Mouse (Mus musculus): ENCODE measurements around the gene Gm49373.
A peak's percentile ranks its signal among the peaks of the same experiment; 100 is the strongest.

The Gm49373 gene

DNA sequence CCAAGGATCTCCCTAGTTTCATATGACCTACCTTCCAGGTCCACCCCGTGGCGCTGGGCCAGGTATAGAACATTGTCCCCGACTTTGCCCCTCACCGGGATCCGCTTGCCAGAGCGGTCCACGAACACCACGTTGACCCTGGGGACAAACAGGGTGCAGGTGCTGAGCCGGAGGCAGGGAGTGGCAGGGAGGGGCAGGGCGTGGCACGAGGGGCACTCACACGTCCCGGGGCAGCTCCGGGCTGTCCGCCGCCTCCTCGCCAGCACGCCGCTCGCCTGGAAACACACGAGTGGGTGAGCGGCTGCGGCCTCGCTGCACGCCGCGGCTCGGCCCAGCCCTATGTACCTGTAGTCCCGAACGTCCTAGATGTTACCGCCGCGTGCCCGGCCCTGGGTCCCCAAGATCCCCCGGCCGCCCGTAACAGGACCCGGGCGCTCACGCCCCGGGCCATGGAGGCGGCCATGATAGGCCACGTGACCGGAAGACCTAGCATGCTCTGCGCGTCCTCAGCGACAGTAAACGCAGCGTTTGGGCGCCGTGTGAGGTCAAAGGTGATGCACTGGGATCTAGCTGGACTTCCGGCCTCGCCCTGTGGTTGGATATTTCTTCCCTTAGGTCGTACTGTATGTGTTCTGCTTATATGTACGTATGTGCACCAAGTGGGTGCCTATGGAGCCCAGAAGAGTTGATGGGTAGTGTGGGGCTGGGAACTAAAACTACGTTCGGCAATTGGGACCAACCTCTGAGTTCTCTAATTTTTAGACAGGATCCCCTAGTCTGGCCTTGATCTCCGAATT is at the start of gene Gm49373, which contains the start of gene Fdx1l:
Gene Gm49373 (minus strand): TSS at position 53 of the 797 bp plus-strand sequence.
Gene Fdx1l (minus strand): TSS at position 571 of the 797 bp plus-strand sequence.
- peak; percentile 93 to 96 for DNase-seq

DNA sequence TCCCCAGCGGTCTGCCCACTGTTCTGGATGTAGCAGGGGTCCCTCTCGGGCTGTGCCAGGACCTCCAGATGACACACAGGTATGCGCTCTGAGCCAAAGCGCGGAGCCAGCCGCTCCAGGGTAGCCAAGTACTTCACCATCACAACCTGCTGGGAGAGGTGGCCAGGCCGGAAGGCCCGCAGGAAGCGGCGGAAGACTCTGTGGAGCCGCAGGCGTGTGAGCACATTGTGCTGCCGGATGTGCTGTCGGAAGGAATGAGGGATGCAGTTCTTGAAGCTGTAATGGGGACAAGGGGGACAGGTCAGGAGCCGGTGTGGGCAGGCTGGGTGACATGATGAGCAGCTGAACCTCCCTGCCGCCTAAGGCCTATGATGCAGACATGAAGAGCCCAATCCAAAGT is 48.6 kb upstream of the Gm49373 start:
- DNase-seq: peak in 1 of 2 experiments; percentile 31

DNA sequence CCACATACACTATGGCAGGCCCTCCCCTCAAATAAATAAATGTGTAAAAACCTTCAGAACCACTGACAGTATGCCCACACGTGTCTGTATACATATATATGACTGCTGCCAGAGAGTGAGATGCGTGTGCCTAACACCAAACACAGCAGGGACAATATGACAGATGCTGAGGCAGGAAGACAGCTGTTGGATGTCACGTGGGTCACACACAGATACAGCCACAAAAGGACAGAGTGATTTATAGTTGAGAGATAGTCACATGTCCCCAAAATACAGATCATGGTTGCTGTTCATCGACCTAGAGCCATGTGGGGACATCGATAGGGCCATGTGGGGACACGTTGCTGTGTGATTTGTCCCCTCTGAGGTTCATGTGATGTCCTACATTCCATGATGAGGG is 44.2 kb upstream of the Gm49373 start:
- no peak for DNase-seq

DNA sequence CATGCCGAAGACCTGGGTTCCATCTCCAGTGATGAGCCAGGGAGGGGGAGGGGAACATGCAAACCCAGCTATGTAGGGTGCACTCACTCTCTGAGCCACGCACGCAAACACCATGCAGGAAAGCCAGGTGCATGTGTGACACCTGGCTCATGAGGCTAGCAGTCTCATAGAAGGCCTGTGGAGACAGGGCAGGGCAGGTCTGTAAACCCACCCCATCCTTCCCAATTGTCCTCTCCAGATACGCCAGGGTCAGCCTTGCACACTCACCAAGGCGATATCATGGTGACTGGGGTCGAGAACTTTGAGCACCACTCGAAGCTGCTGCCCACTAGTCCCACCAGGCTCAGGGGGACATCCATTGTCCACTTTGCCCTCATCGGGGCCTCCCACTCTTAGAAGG is 42.2 kb upstream of the Gm49373 start:
- DNase-seq: no peak

DNA sequence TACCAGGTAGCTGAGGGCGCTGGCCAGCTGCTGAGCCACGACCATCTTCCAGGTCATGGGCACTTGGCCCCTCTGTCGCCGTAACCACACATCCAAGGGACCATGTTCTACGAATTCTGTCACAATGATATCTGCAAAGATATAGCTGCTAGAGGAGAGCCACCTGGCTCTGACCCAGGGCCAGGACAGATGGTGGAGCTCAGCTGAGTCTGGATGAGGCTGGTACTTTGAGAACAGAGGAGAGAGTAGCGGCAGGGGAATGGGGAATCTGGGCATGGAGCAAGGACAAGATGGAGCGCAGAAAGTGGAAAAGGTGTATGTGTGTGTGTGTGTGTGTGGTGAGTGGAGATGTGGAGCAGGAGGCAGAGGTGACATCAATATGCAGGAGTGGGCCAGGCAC is 41.3 kb upstream of the Gm49373 start:
- no peak for DNase-seq

DNA sequence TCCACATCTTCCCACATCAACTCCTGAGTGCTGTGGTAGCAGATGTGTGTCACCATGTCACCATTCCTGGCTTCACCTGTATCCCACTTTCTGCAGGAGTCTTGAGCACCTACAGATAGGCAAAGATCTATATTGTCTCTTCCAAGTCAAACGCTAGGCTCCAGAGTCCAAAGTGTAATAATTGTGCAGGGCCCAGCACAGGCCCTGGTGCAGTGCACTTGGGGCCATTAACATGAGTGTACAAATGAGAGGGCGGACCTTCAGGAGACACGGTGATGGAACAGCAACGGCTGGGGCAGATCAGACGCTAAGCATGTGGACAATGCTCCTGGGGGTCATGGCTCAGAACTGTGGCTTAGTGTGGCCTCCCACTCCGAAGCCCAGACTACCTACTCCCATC is 40.9 kb upstream of the Gm49373 start:
- DNase-seq: no peak

DNA sequence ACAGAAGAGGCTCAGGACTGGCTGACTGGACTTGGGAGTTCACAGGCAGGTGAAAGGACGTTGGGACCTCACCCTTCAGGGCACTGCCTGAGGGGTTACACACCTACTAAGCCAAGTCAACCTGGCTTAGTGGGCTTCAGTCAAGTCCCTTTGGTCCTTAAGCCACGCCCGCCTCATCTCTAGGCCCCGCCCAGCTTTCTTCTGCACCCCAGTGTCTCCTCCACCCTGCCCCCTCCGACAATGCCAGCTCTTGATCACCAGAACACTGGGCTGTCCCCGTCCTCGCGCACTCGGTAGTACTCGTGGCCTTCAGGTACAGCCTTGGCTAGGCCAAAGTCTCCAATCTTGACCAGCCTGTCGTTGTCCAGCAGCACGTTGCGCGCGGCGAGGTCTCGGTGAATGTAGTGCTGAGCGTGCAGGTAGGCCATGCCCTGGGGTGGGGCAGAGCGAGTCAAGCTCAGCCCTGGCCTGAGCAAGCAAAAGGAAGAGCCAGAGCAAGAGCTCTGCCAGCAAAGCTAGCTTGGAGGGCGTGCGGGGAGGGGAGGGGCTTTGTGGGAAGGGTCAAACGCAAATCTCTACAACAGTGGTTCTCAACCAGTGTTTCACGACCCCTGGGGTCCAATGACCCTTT is 34.8 kb upstream of the Gm49373 start:
- DNase-seq: no peak

DNA sequence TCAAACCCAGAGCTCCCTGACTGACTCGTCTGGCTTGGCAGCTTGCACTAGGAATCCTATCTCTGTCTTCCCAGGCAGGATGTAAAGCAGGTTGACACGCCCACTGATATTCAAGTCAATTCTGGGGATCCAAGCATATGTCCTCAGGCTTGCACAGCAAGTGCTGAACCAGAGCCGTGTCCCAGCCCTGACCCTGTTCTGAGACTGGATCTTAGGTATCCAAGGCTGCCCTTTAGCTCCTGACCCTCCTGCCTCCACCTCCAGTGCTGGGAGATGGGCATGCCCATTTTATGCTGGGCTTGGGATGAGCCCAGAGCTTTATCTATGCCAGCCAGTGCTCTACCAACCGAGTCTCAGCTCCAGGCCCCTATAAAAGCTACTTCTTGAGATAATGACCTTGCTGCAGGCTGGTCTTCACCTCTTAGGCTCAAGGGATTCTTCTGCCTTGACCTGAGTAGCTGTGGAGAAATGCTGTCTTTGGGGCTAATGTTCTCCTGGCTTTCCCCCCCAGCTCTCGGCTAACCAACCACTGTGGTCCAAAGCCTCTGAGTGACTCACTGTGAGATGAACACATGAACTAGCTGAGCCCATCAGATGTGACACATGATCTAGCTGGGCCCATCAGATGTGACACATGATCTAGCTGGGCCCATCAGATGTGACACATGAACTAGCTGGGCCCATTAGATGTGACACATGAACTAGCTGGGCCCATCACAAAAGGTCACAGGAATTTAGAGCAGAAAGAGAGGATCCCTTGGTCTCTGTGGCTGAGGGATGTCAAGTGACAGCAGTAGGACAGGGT is 33.1 kb upstream of the Gm49373 start:
- DNase-seq: no peak

DNA sequence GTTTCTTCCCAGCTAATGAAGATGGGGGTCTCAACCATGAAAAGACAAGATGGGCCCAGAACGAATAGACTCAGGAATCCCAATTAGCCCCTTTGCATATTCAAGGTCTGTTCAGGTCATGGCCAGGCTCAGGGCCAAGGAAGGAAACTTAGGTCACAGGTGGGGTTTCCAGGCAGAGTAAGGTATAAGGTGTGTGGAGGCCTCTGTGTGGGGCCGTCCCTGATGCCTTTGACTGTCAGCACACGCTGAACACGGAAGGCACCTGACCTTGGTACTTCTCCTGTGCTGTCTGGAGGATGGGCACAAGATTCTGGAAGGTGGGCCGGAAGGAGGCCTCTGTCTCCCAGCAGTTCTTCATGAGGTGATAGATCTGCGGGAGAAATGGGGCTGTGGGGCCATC is 31.9 kb upstream of the Gm49373 start:
- DNase-seq: no peak

DNA sequence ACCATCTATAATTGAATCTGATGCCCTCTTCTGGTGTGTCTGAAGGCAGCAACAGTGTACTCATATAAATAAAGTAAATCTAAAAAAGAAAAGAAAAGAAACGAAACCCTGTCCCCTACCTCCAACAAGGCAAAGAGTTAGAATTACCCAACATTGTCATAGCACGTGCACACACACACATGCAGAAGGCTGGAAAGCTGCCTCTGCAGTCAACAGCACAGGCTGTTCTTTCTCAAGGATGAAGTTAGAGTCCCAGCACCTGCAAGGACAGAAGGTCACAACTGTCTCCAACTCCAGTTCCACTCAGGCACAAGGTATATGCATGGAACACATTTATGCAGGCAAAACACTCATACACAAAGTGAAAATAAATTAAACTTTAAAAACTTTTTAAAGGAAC is 29.2 kb upstream of the Gm49373 start:
- no peak for DNase-seq

DNA sequence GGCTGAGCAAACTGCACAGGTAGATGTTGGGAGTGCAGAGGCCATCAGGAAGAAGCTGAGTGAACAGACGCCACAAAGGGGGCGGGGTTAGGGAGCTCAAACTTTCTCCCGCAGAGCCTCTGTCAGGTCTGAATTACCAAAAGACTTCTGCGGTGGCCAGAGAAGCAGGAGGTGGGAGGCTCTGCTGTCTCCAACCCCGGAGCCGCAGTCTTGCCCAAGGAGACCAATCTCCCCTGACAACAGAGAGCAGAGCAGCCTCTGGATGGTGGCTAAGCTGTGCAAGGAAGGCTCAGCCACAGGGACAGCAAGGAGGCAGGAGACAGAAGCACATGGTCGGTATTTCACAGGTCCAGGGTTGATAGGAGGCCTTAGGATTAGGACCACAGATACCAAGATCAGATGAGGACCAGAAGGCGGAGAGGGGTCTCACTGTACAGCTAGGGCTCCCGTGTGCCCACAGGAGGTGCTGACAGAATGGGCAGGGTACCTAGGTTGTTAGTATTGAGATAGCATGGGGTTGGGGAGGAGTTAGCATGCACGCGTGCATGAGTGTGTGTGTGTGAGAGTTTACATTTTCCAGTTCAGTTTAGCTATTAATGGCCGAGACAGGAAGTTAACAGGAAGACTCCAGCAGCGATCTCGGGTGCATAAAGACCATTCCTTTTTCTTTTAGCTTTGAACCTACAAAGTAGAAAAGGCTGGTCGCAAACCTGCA is 27.7 kb upstream of the Gm49373 start:
- no peak for DNase-seq

DNA sequence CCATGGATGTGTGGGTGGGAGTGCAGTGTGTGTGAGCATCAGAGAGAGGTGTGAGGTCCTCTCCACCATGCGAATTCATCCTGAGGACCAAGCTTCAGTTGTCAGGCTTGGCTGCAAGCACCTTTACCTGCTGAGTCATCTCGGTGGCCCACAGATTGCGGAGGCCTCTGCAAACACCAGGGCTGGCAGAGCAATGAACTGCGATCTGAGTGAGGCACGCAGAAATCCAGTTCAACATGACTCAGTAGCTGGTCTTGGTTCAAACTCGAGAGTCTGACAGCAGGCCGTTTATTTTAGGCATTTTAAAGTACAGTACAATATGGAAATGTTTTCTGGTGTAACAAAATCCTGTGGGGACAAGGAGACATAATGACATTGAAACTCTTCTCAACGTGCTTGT is 24.9 kb upstream of the Gm49373 start:
- no peak for DNase-seq

DNA sequence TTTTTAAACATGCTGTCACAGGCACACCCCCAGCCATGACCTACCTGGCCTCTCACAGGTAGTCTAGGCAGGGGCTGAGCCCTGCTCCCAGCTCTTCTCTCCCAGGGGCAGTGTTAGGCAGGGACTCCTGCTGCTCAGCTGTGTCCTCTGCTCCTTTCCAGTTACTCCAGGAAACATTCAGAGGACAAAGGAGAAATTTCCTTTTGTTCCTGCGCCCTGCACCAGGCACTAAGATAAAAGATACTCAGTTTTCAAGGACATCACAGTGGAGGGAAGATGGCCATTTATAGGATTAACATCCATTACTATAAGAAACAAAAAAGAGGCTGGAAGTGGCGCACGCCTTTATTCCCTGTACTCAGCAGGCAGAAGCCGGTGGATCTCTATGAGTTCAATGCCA is 23.1 kb upstream of the Gm49373 start:
- DNase-seq: no peak

DNA sequence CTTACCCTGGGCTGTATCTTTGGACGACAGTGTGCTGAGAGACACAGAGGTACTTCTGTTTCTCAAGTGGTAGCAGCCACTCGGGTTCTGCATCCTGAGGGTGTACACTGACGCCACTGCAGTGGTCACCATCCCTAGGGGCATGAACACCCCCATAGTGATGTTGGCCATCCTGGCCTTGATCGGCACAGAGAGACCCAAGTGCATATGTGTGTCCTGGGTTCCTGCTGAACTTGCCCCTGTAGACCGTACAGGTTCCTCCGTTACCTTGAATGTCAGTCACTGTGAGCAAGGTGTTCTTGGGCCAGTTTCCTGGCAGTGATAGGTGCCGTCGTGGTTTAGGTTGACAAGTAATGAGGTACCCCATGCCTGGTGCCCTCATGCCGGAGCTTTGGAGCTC is 20.5 kb upstream of the Gm49373 start:
- no peak for DNase-seq

DNA sequence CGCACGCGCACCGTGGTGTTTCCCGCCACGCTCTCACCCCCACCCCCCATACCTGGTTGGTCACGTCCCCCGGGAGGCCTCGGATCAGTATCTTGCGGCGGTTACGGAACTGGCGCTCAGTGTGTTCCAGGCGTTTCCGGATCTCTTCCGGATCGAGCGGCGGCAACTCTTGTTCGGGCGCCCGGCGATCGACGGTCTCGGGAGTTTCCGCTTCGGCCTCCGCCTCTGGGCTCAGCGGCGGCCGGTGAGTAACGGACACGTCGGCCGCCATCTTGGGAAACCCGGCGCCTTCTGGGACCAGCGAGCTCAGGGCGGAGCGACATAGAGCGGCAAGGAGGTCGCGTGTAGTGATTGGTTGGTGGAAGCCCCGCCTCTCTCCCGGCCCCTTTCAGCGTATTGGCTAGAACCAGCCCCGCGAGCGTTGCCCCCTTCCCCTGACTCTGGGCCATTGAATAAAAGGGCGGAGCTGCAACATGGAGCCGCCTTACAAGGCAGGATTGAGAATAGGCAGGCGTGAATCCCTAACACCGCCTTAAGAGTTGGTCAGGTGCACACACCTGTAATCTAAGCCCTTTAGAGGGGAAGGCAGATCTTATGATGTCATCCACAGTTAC is 18.9 kb upstream of the Gm49373 start, which contains the start of the genes Gm38431 and Raver1:
Gene Gm38431 (minus strand): TSS at position 291 of the 614 bp plus-strand sequence.
Gene Raver1 (minus strand): TSS at position 302 of the 614 bp plus-strand sequence.
- peak; percentile 98 to 99 for DNase-seq

DNA sequence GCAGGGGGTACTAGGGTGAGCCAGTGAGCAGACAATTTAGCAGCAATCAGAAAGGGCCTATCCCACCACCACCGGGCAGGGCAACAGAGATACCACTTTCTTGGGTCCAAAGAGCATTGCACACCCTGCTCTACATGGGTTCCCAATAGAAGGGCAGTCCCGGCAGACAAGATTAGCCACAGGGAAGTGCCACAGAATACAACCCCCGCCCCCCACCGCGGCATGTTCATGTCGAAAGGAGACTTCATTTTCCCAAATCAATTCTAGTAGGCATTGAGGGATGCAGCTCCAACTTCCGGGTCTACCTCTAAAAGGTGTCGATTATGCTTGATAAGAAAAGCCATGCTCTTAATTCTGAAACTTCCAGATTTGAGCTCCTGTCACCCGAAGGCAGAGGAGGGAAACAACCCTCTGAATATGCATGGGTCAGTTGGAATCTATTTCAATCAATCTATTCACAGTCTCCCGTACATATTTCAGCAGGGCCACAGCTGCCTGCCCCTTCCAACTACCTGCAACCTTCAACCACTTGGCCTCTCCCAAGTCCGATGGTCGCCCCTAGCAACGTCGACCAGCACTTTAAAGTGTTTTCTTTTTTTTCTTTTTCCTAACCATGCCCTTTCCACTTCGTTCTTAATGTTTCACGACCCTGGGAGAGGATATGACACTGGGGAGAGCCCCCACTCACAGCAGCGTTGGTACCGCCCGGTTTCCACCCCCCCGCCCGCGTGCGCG is 18.2 kb upstream of the Gm49373 start:
- DNase-seq: no peak

DNA sequence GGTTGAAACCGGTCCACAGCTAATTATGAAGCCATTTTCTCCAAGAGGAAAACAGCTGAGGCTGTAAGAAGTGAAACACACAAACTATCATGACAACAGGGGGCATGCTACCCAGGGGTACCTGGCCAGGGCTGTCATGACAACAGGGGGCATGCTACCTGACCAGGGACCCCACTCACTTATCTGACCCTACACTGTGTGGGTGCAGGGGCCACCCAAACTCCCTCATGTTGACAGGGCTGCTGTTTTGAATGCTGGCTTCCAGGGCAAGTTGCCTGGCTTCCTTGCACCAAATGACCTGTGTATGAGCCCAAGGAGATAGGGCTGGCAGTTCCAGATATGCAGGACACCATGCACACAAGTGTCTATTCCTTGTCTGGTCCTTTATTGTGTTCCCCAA is 17.6 kb upstream of the Gm49373 start:
- DNase-seq: no peak

DNA sequence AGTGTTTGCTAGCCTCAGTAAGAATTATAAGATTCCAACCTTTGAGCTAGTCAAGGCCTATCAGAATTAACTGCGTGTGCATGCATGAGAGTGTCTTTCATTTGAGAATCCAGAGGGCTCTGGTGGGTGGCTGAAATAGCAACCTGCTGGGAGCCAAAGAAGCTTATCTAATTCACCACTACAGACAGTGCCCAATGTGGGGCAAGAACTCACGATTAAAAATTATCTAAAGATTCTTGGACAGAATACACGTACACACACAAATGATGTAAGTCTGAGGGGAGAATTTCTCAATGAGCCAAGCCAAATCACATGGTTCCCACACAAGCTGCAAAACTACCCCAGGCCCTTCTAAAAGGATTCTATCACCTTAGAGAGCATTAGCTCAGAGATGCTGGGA is 10.4 kb upstream of the Gm49373 start:
- no peak for DNase-seq

DNA sequence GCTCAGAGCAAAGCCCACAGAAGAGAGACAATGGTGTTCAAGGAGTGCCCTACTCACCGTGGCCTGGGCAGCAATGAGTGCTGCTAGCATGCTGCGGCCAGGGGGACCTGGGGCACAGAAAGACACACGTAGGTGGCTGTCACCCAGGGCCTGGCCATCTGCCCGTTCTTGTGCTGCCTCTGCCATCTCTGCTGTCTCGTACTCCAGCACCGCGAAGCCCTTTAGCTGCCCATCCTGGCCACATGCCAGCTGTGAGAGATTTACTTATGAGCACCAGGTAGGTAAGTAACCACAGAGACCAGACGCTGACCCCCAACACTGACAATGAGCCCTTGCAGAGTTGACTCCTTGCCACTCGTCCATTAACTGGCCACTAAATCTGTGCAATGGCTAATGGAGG is 8.2 kb upstream of the Gm49373 start:
- no peak for DNase-seq

DNA sequence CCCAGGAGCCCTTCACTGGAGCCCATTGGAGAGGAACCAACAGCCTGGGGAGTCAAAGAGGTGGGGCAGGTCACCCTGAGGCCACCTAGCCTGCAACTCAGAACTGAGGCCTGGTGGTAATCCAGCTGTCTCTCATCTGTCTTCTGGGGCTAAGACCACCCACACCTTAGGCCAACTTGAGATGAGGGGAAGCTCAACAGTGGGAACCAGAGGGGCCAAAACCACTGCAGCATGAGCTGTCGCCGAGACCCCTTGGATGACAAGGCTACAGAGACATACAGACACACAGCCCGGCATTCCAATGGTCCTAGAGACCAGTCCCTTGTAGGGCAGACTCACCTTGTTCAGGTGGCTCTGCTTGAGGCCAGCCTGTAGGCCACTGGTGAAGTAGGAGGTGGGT is 2.7 kb upstream of the Gm49373 start:
- no peak for DNase-seq

DNA sequence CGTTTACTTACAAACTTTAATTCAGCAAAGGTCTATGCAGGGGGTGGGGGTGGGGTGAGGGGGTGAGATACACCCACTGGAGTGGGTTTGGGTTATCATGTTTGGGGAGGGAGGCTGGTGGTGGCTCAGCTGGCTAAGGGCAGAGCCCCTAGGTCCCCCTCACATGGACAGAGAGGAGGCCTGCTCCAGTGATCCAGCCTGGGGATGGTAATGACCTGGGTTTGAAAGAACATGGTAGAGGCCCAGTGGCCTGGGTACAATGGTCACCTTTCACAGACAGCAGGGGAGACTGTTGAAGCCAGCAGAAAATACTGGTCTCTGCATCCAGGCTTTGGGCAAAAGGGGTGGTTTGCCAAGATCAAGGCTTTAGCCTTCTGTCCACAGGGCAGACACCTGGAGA is 1.3 kb upstream of the Gm49373 start:
- DNase-seq: no peak

DNA sequence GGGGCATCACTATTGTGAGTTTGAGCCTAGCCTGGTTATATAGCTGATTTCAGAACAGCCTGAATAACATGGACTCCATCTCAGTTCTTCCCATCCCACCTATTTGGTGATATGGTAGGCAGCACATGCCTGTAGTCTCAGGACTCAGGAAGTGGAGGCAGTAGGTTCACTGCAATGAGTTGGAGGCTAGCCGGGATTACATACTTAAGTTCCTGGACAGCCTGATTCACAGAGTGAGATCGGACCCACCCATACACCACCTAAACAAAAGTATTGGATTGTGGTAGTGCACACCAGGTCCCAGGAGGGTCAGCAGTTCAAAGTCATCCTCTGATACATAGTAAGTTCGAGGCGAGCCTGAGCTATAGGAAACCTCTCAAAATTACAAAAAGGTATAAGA is 255 bp downstream of the Gm49373 start:
- DNase-seq: peak in 1 of 2 experiments; percentile 13
